In the genomic region with DNA sequence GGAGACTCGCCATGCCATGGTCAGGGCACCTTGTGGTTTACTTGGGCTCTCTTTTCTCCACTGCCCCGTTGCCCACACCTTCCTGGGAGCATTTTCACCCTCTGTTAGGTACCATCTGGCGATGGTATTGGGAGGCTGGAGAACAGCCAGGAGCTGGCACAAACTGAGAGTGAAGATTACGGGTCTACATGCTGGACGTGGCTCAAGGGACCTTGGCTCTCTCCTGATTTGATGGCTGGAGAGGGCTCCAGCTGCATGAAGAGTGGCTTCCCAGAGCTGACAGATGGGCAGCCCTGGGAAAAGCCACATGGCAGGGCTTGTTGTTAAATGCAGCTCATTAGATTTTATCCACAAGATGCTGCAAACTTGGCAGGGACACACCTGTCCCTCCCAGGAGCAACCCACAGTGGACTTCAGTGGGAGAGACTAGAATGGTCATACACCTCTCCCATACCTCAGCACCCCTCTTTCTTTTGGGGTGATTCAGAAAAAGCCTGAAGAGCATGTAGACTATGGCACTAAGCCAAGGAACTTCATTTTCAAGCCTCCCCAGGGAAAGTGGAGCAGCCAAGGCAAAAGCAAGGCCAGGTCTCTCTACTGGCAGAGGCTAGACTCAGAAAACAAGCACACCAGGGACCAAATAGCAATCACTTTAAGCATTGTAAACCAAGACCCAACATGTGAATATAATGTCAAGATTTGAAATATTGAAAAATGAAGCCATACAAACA, we compare ENCODE assay signal across 10 mouse cellular contexts. TPM values are rescaled to one million over a fixed set of nuclear protein-coding genes. Genes with fewer than 3 reads are reported as not detected.
A peak's percentile ranks its signal among the peaks of the same experiment; 100 is the strongest.
DNase-seq lines count a peak whose midpoint lies in the region; ATAC-seq lines count a peak whose summit lies in the region.
"Had no signal": no experiment of that assay in that cellular context is flagged by ENCODE, and none has a peak within 500 bp of the region (broad histone marks: within the 10 kb centered on the region; RNA-seq: fewer than 3 reads in every experiment).

No protein-coding gene starts in this region.

- WGBS in kidney, embryonic 16.5 days: 77% methylated on average over 5 of the region's 5 CpGs

- H3K27me3 ChIP-seq in kidney, embryonic 16.5 days (ENCODE audit: insufficient read depth, low read length): no peaks in the 10 kb centered on the region
- H3K27me3 ChIP-seq: neural tube, embryonic 12.5 days had no signal

- no peak overlapping the region for H3K9ac ChIP-seq in kidney, embryonic 16.5 days (replicated peaks; ENCODE audit: low read length)
- H3K9ac ChIP-seq: neural tube, embryonic 12.5 days had no signal

- H3K36me3 ChIP-seq in kidney, embryonic 16.5 days (ENCODE audit: insufficient read depth, low read length): no peaks in the 10 kb centered on the region
- H3K36me3 ChIP-seq: neural tube, embryonic 12.5 days had no signal

- DNase-seq in adrenal gland, adult 2 months: peak; percentile 17
- DNase-seq in adrenal gland, adult 8-10 months: no peak
- peak; percentile 37 to 39 for DNase-seq in kidney, adult 8-10 months
- peak; percentile 68 for DNase-seq in heart, postnatal 4 days
- DNase-seq in thymus, postnatal 25 days: no peak

- no peaks in the 10 kb centered on the region for H3K4me1 ChIP-seq in kidney, embryonic 16.5 days (ENCODE audit: insufficient read depth, low read length)
- H3K4me1 ChIP-seq: neural tube, embryonic 12.5 days had no signal

- H3K27ac ChIP-seq in kidney, embryonic 16.5 days (ENCODE audit: low read length): no peak overlapping the region
- H3K27ac ChIP-seq: neural tube, embryonic 12.5 days had no signal

- no peak overlapping the region for H3K4me3 ChIP-seq in kidney, embryonic 16.5 days (ENCODE audit: low read length)
- H3K4me3 ChIP-seq: erythroblast, embryonic 14.5 days; neural tube, embryonic 12.5 days had no signal

- no peak overlapping the region for H3K4me2 ChIP-seq in kidney, embryonic 16.5 days (replicated peaks; ENCODE audit: low read depth, low read length)
- H3K4me2 ChIP-seq: neural tube, embryonic 12.5 days had no signal

- H3K9me3 ChIP-seq in kidney, embryonic 16.5 days (ENCODE audit: low read length): no peaks in the 10 kb centered on the region
- H3K9me3 ChIP-seq: neural tube, embryonic 12.5 days had no signal

- no peak for ATAC-seq in kidney, embryonic 16.5 days (ENCODE audit: low FRiP score, low TSS enrichment)
- peak; percentile 73 for ATAC-seq in cerebellum, adult (ENCODE audit: insufficient number of reproducible peaks, low FRiP score, low TSS enrichment)
- no peak for ATAC-seq in inflammation-experienced regulatory T-cells, adult 6 months

RNA-seq across cellular contexts. Expression of gene Cacul1, which starts 34.8 kb away (rescaled TPM):
- total RNA-seq in adrenal gland, adult 2 months (2021): 10 to 100 TPM; 37.0 to 48.0 TPM
- 21.5 and 23.2 TPM in 2 replicates for polyA plus RNA-seq in adrenal gland, adult 2 months (2012; rRNA removed)
- 10 to 100 TPM; 47.6 to 50.8 (median 49.0) TPM for total RNA-seq in adrenal gland, adult 8-10 months (2022)
- polyA plus RNA-seq in kidney, embryonic 16.5 days (2015; fragmentation: Nextera tagmentation; extraction: Ambion mirVana): 17.5 and 19.2 TPM in 2 replicates
- total RNA-seq in heart, postnatal 4 days (2021): 10 to 100 TPM; 28.9 to 29.6 TPM
- polyA plus RNA-seq in inflammation-experienced regulatory T-cells, adult 6 months (2017; shearing (Covaris generic)): 10 to 100 TPM; 15.9 to 34.0 (median 29.7) TPM

Comparison
In these comparisons a context has a peak if more than half of its experiments do, and no peak if none do; other contexts are left out.
1. DNase-seq: peak in adrenal gland, adult 2 months (single experiment), kidney, adult 8-10 months (2 of 2) and heart, postnatal 4 days (single experiment); none in adrenal gland, adult 8-10 months (single experiment) and thymus, postnatal 25 days (single experiment).